Mouse (Mus musculus): ENCODE results near the gene Snx29. TPM values are rescaled to one million over a fixed set of nuclear protein-coding genes. Genes with fewer than 3 reads are reported as not detected.
A peak's percentile ranks its signal among the peaks of the same experiment; 100 is the strongest.
"Not testable (repeated sequence)": the region's sequence is repeated elsewhere in the genome, so short reads cannot be mapped to it uniquely, and the experiment has no call there.

The Snx29 gene
- 15.4 and 17.2 TPM in 2 replicates for polyA plus RNA-seq (2015; fragmentation: Nextera tagmentation; extraction: Ambion mirVana)

DNA sequence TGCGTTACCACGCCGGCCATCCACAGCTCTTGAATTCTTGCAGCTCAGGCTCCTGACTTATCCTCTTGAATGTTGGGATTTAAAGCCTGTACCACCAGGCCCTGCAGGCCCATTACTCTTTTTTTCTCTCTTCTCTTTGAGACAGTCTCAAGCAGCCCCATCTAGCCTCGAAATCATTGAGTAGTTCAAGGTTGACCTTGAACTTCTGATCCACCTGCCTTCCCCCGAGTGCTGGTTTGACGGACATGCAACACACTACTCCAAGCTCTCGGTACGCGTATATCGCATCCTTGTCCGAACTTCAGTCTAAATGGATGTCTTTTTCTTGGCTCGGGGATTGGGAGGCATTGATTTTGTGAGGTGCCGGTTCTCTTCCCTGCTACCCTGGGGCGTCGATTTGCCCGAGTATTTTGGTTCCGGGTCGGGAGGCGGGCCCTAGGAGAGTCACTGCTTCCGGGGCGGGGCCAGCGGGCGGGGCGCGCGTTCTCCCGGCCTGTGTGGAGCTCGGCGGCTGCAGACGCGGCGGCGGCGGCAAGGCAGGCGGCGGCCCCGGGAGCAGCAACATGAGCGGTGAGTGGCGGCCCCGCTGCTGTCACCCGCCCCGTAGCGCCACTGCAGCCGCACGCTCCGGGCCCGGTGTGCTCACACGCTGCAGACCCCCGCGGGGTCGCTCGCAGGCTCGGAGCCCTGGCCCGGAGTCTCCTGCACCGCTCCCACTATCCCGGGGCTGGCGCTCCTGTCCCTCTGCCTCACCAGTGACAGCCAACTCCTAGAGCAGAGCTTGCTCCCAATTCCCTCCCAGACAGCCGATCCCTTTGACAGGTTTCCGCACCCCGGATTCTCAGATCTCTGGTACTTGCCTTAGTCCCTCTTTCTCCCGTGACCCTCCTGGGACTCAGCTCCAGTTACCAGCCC lies at the start of gene Snx29:
Gene Snx29 (plus strand): TSS at position 500 of the 915 bp plus-strand sequence.
- WGBS = 6% methylated on average over 41 of the region's 61 CpGs
- Histone ChIP-seq H3K9me3 (no peaks in the 10 kb centered on the region), H3K4me3 (peak within 1 kb of the TSS; percentile 81), H3K4me2 (replicated peaks) (peak within 1 kb of the TSS; percentile 98), H3K4me1 (peaks cover 17% of the 10 kb centered on the region), H3K36me3 (no peaks in the 10 kb centered on the region), H3K9ac (peak within 1 kb of the TSS; percentile 90), H3K27ac (peak within 1 kb of the TSS; percentile 72; the same call in 1 of the 2 replicates), H3K27me3 (no peaks in the 10 kb centered on the region)
- ATAC-seq (ENCODE audit: low FRiP score, low read depth) = peak; percentile 98

- no peak overlapping the region for H3K4me3 ChIP-seq
- no peak overlapping the region for H3K9ac ChIP-seq
- no peak for ATAC-seq (ENCODE audit: low FRiP score, low read depth)
- H3K27me3 ChIP-seq = no peaks in the 10 kb centered on the region
- no peak overlapping the region for H3K4me2 ChIP-seq (replicated peaks)
- H3K9me3 ChIP-seq = no peaks in the 10 kb centered on the region
- no peaks in the 10 kb centered on the region for H3K4me1 ChIP-seq
- H3K27ac ChIP-seq = no peak overlapping the region
- 55% methylated on average over 3 of the region's 3 CpGs for WGBS
- no peaks in the 10 kb centered on the region for H3K36me3 ChIP-seq
Measured at GRCm38 (mm10) chr16:11276888-11277287, 45.8 kb upstream of the Snx29 start.

DNA sequence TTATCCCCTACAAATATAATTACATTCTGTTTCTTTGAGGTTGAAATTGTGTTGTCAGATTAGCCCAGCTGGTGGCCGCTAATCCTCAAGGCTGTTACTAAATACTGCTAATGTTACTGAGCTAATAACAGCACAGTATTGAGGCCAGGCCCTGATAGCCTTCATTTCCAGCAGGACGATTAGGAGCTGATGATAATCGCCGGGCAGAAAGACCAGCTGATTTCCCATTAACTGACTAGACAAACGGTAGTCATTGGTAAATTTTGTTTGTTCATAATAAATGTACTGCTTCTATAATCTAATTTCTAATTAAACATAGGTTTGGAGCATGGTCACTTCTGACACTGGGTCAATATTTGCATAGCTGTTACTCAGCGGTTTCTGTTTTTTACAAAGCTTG lies 43.9 kb upstream of the Snx29 start:
- WGBS = 77% methylated on average over 6 of the region's 6 CpGs
- H3K27me3 ChIP-seq = no peaks in the 10 kb centered on the region
- no peak overlapping the region for H3K4me2 ChIP-seq (replicated peaks)
- no peaks in the 10 kb centered on the region for H3K9me3 ChIP-seq
- H3K4me3 ChIP-seq = no peak overlapping the region
- H3K36me3 ChIP-seq = no peaks in the 10 kb centered on the region
- H3K4me1 ChIP-seq = no peaks in the 10 kb centered on the region
- no peak overlapping the region for H3K27ac ChIP-seq
- no peak overlapping the region for H3K9ac ChIP-seq
- ATAC-seq (ENCODE audit: low FRiP score, low read depth) = no peak

- Histone ChIP-seq H3K9me3 (no peaks in the 10 kb centered on the region), H3K4me2 (replicated peaks) (no peak overlapping the region), H3K36me3 (no peaks in the 10 kb centered on the region), H3K27me3 (no peaks in the 10 kb centered on the region), H3K9ac (no peak overlapping the region), H3K27ac (no peak overlapping the region), H3K4me1 (no peaks in the 10 kb centered on the region), H3K4me3 (no peak overlapping the region)
- no peak for ATAC-seq (ENCODE audit: low FRiP score, low read depth)
- WGBS = 83% methylated on average over 5 of the region's 5 CpGs
Measured at GRCm38 (mm10) chr16:11282655-11283232, 40.0 kb upstream of the Snx29 start.

- Histone ChIP-seq H3K4me1 (no peaks in the 10 kb centered on the region), H3K36me3 (no peaks in the 10 kb centered on the region), H3K4me2 (replicated peaks) (no peak overlapping the region), H3K4me3 (no peak overlapping the region), H3K27ac (no peak overlapping the region), H3K9me3 (no peaks in the 10 kb centered on the region), H3K9ac (no peak overlapping the region), H3K27me3 (no peaks in the 10 kb centered on the region)
- ATAC-seq (ENCODE audit: low FRiP score, low read depth) = no peak
- WGBS = 86% methylated on average over 2 of the region's 2 CpGs
Measured at GRCm38 (mm10) chr16:11284881-11285280, 37.8 kb upstream of the Snx29 start.

- no peak overlapping the region for H3K4me2 ChIP-seq (replicated peaks)
- H3K36me3 ChIP-seq = no peaks in the 10 kb centered on the region
- no peak overlapping the region for H3K4me3 ChIP-seq
- H3K27ac ChIP-seq = no peak overlapping the region
- H3K9me3 ChIP-seq = no peaks in the 10 kb centered on the region; the same call in 1 of the 2 replicates
- no peaks in the 10 kb centered on the region for H3K27me3 ChIP-seq
- no peaks in the 10 kb centered on the region for H3K4me1 ChIP-seq
- H3K9ac ChIP-seq = no peak overlapping the region
- 81% methylated on average over 2 of the region's 2 CpGs for whole genome bisulfite sequencing
- no peak for ATAC-seq (ENCODE audit: low FRiP score, low read depth)
Measured at GRCm38 (mm10) chr16:11285949-11286348, 36.8 kb upstream of the Snx29 start.

GRCm38 (mm10) chr16:11288873-11289272 lies 33.8 kb upstream of the Snx29 start:
- WGBS = 87% methylated on average over 8 of the region's 8 CpGs
- H3K27me3 ChIP-seq; H3K4me3 ChIP-seq; H3K4me2 ChIP-seq (replicated peaks); ATAC-seq (ENCODE audit: low FRiP score, low read depth); H3K36me3 ChIP-seq; H3K4me1 ChIP-seq; H3K9me3 ChIP-seq; H3K9ac ChIP-seq; H3K27ac ChIP-seq: not testable (repeated sequence)

- H3K27me3 ChIP-seq; H3K4me2 ChIP-seq (replicated peaks); H3K4me1 ChIP-seq; ATAC-seq (ENCODE audit: low FRiP score, low read depth); H3K27ac ChIP-seq; H3K4me3 ChIP-seq; H3K9ac ChIP-seq; H3K9me3 ChIP-seq; H3K36me3 ChIP-seq: not testable (repeated sequence)
- WGBS = 80% methylated on average over 4 of the region's 4 CpGs
Measured at GRCm38 (mm10) chr16:11295583-11295982, 27.1 kb upstream of the Snx29 start.

DNA sequence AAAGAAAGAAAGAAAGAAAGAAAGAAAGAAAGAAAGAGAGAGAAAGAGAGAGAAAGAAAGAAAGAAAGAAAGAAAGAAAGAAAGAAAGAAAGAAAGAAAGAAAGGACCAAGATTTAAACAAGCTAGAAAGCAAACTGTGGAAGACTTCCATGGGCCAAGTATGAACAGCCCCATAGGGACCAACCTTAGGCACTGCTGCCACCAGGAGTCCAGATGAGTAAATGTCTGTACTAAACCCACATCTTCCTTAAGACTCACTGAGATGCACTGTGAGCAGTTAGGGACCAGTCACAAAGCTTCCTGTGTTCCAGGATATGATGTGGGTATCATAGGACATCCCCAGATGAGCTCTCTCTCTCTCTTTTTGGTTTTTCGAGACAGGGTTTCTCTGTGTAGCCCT lies 25.0 kb upstream of the Snx29 start:
- not testable (repeated sequence) for H3K27ac ChIP-seq; H3K4me3 ChIP-seq; H3K27me3 ChIP-seq; H3K9me3 ChIP-seq; H3K36me3 ChIP-seq; ATAC-seq (ENCODE audit: low FRiP score, low read depth); H3K4me1 ChIP-seq; H3K9ac ChIP-seq; H3K4me2 ChIP-seq (replicated peaks)
- WGBS = 74% methylated on average over 1 of the region's 1 CpGs

DNA sequence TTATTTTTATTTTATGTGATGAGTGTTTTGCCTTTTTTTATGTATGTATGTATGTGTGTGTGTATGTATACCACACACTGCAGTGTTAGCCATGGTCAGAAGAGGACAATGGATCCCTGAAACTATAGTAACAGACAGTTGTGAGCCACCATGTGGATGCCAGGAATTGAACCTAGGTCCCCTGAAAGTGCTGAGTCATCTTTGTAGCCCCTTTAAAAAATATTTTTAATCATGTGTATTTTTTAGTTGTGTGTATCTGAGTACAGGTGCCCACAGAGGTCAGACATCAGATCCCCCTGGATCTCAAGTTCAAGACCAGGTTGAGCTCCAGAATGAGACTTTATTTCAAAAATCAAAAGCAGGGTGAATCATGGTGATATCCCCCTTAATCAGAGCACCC lies 19.0 kb upstream of the Snx29 start:
- Histone ChIP-seq H3K4me2 (replicated peaks) (no peak overlapping the region), H3K36me3 (no peaks in the 10 kb centered on the region), H3K4me1 (no peaks in the 10 kb centered on the region), H3K27me3 (no peaks in the 10 kb centered on the region), H3K4me3 (no peak overlapping the region), H3K9me3 (no peaks in the 10 kb centered on the region), H3K9ac (no peak overlapping the region), H3K27ac (no peak overlapping the region)
- no peak for ATAC-seq (ENCODE audit: low FRiP score, low read depth)

GRCm38 (mm10) chr16:11305531-11305930 lies 17.2 kb upstream of the Snx29 start:
- no peaks in the 10 kb centered on the region for H3K27me3 ChIP-seq
- H3K9ac ChIP-seq = no peak overlapping the region
- H3K27ac ChIP-seq = no peak overlapping the region
- H3K9me3 ChIP-seq = no peaks in the 10 kb centered on the region
- WGBS = 84% methylated on average over 2 of the region's 2 CpGs
- no peaks in the 10 kb centered on the region for H3K36me3 ChIP-seq
- H3K4me2 ChIP-seq (replicated peaks) = no peak overlapping the region
- no peaks in the 10 kb centered on the region for H3K4me1 ChIP-seq
- ATAC-seq (ENCODE audit: low FRiP score, low read depth) = no peak
- H3K4me3 ChIP-seq = no peak overlapping the region

DNA sequence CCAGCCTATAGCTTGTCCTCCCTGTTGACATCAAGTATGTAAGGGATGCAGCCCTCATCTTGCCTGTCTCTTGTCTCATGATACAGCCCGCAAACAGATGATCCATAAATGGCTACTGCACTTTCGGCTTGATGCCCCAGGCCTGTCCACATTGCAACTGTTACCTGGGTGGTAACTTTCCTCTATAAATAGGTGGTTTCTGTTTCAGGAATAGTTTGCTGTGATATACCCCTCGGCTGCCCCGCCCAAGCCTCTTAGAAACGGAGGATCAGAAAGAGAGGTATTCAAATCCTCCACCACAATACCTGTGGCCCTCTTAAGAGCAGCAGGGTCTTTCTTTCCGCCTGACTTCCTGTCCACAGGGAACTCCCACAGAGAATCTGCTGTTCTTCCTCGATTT lies 9.2 kb upstream of the Snx29 start, which contains the start of gene Tnfrsf17:
Gene Tnfrsf17 (plus strand): TSS at position 301 of the 400 bp plus-strand sequence.
- H3K9me3 ChIP-seq = no peaks in the 10 kb centered on the region

More for the DNA sequence above, 9.2 kb upstream of the Snx29 start, which contains the start of gene Tnfrsf17:
- 76% methylated on average over 7 of the region's 7 CpGs for WGBS
- Histone ChIP-seq H3K27me3 (no peaks in the 10 kb centered on the region), H3K4me2 (replicated peaks) (no peak within 1 kb of the TSS), H3K36me3 (no peaks in the 10 kb centered on the region), H3K4me1 (peaks cover 10% of the 10 kb centered on the region), H3K9ac (no peak within 1 kb of the TSS), H3K4me3 (no peak within 1 kb of the TSS), H3K27ac (no peak within 1 kb of the TSS)
- no peak for ATAC-seq (ENCODE audit: low FRiP score, low read depth)
